Mouse (Mus musculus): ENCODE measurements around the gene Farp2. TPM values are rescaled to one million over a fixed set of nuclear protein-coding genes. Genes with fewer than 3 reads are reported as not detected.
"Not testable (repeated sequence)": the region's sequence is repeated elsewhere in the genome, so short reads cannot be mapped to it uniquely, and the experiment has no call there.

Farp2 gene
- polyA plus RNA-seq, 1 experiment from 2014 or later, result 3.8 TPM

- H3K4me1 ChIP-seq (ENCODE audit: control insufficient read depth, insufficient read depth, low read length), result no peaks in the 10 kb centered on the region
- no peaks in the 10 kb centered on the region for H3K36me3 ChIP-seq (ENCODE audit: control insufficient read depth, insufficient read depth, low read length)
- no peak overlapping the region for H3K27ac ChIP-seq (ENCODE audit: low read length)
- H3K9me3 ChIP-seq (replicated peaks; ENCODE audit: control insufficient read depth, low read length, poor library complexity, severe bottlenecking), result no peaks in the 10 kb centered on the region
- no peaks in the 10 kb centered on the region for H3K27me3 ChIP-seq (ENCODE audit: control insufficient read depth, insufficient read depth, low read depth, low read length)
- H3K9ac ChIP-seq (ENCODE audit: low read depth, low read length), result no peak overlapping the region
- H3K4me2 ChIP-seq (ENCODE audit: low read length), result no peak overlapping the region
- 88% methylated on average over 5 of the region's 5 CpGs for WGBS
- no peak for ATAC-seq
- no peak overlapping the region for H3K4me3 ChIP-seq (ENCODE audit: low read depth, low read length)
These were observed 145.1 kb downstream of the Farp2 start for GRCm38 (mm10) chr1:93657025-93657360.

- H3K9me3 ChIP-seq (replicated peaks; ENCODE audit: control insufficient read depth, low read length, poor library complexity, severe bottlenecking); H3K27ac ChIP-seq (ENCODE audit: low read length); H3K4me3 ChIP-seq (ENCODE audit: low read depth, low read length); H3K36me3 ChIP-seq (ENCODE audit: control insufficient read depth, insufficient read depth, low read length); H3K27me3 ChIP-seq (ENCODE audit: control insufficient read depth, insufficient read depth, low read depth, low read length); H3K4me1 ChIP-seq (ENCODE audit: control insufficient read depth, insufficient read depth, low read length); H3K4me2 ChIP-seq (ENCODE audit: low read length); ATAC-seq; H3K9ac ChIP-seq (ENCODE audit: low read depth, low read length): not testable (repeated sequence)
These were observed 146.7 kb downstream of the Farp2 start, which contains the start of gene Stk25 for GRCm38 (mm10) chr1:93658559-93658958. TSS of gene Stk25 (minus strand) at chr1:93658659.

GRCm38 (mm10) chr1:93667760-93668400 is 156.0 kb downstream of the Farp2 start:
- Histone ChIP-seq H3K36me3 (ENCODE audit: control insufficient read depth, insufficient read depth, low read length) (no peaks in the 10 kb centered on the region), H3K9ac (ENCODE audit: low read depth, low read length) (no peak overlapping the region), H3K4me1 (ENCODE audit: control insufficient read depth, insufficient read depth, low read length) (0 out of 2 replicates have a peak, but pooled peaks cover 4% of the 10 kb centered on the region), H3K9me3 (replicated peaks; ENCODE audit: control insufficient read depth, low read length, poor library complexity, severe bottlenecking) (no peaks in the 10 kb centered on the region), H3K27ac (ENCODE audit: low read length) (no peak overlapping the region), H3K27me3 (ENCODE audit: control insufficient read depth, insufficient read depth, low read depth, low read length) (no peaks in the 10 kb centered on the region), H3K4me2 (ENCODE audit: low read length) (no peak overlapping the region), H3K4me3 (ENCODE audit: low read depth, low read length) (no peak overlapping the region)
- peak; percentile 44; the same call in 1 of the 2 replicates for ATAC-seq
- WGBS, result 31% methylated on average over 13 of the region's 13 CpGs

DNA sequence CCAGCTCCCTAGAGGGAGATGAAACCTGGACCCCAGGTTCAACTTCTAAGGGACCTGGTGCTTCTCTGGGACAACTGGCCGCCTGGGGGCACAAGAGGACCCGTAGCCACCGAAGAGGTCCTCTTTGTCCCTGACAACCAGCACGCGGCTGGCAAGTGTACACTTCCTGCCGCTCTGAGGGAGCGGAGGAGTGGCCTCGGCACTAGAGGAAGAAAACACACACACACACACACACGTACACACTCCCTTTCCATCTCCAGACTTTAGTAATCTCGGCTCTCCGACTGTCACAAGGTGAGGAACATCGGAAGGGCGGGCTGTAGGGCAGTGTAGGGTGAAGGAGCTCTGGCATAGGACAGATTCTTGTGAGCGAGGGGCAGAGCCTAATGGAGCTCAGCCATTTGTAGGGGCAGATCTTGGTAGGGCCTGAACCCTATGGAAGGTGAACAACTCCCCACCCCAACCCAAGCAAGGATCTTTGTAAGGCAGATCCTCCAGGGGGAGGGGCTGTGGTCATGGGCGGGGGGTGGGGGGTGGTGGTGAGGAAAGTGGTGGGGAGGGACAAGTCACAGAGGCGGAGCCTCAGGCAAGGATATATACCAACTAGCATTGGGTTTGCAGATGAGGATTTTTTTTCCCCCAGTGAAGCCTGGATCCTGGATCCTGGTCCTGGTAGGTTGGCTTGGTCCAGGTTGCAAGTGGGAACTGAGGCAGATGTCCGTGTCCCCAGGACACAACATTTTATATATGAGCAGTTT is 157.1 kb downstream of the Farp2 start:
- peak overlapping the region; percentile 63 for H3K9ac ChIP-seq (ENCODE audit: low read depth, low read length)
- H3K4me2 ChIP-seq (ENCODE audit: low read length), result peak overlapping the region; percentile 68
- ATAC-seq, result peak; percentile 90
- WGBS, result 10% methylated on average over 17 of the region's 17 CpGs
- H3K4me3 ChIP-seq (ENCODE audit: low read depth, low read length), result peak overlapping the region; percentile 38
- peak overlapping the region; percentile 77 for H3K27ac ChIP-seq (ENCODE audit: low read length)
- no peaks in the 10 kb centered on the region for H3K9me3 ChIP-seq (replicated peaks; ENCODE audit: control insufficient read depth, low read length, poor library complexity, severe bottlenecking)
- H3K36me3 ChIP-seq (ENCODE audit: control insufficient read depth, insufficient read depth, low read length), result no peaks in the 10 kb centered on the region
- 0 out of 2 replicates have a peak, but pooled peaks cover 4% of the 10 kb centered on the region for H3K4me1 ChIP-seq (ENCODE audit: control insufficient read depth, insufficient read depth, low read length)
- no peaks in the 10 kb centered on the region for H3K27me3 ChIP-seq (ENCODE audit: control insufficient read depth, insufficient read depth, low read depth, low read length)

DNA sequence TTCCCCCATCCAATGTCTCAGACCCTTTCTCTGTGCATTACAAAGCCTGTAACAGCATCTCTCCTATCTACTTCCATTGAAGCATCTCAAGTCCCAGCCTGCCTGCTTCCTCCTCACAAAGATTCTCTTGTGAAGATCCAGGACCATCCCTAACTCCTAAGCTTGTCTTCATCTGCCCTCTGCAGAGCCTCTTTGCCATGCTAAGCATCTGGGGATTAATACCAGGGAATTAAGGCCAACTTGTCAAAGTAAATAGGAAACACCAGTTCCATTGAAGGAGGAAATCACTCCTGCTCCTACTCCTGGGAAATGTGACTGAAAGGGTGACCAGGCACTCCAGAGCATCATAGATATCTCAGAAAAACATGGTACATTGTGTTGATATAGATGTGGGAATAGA is 158.1 kb downstream of the Farp2 start:
- H3K9me3 ChIP-seq (replicated peaks; ENCODE audit: control insufficient read depth, low read length, poor library complexity, severe bottlenecking), result no peaks in the 10 kb centered on the region
- 0 out of 2 replicates have a peak, but pooled peaks cover 4% of the 10 kb centered on the region for H3K4me1 ChIP-seq (ENCODE audit: control insufficient read depth, insufficient read depth, low read length)
- H3K4me3 ChIP-seq (ENCODE audit: low read depth, low read length), result no peak overlapping the region
- no peaks in the 10 kb centered on the region for H3K27me3 ChIP-seq (ENCODE audit: control insufficient read depth, insufficient read depth, low read depth, low read length)
- H3K9ac ChIP-seq (ENCODE audit: low read depth, low read length), result no peak overlapping the region
- no peak for ATAC-seq
- H3K36me3 ChIP-seq (ENCODE audit: control insufficient read depth, insufficient read depth, low read length), result no peaks in the 10 kb centered on the region
- no peak overlapping the region for H3K4me2 ChIP-seq (ENCODE audit: low read length)
- H3K27ac ChIP-seq (ENCODE audit: low read length), result no peak overlapping the region

Other genes starting within 250 kb of the Farp2 start
- 32.2 and 34.9 TPM in 2 replicates for gene Mterf4, start 206.2 kb upstream of the Farp2 start, polyA plus RNA-seq (2015; fragmentation: Nextera tagmentation; extraction: Ambion mirVana)
- 53.1 and 56.2 TPM in 2 replicates for gene Ppp1r7, start 169.2 kb upstream of the Farp2 start, polyA plus RNA-seq (2015; fragmentation: Nextera tagmentation; extraction: Ambion mirVana)
- gene Pask, start 168.6 kb upstream of the Farp2 start, polyA plus RNA-seq (2015; fragmentation: Nextera tagmentation; extraction: Ambion mirVana), result 6.8 and 7.9 TPM in 2 replicates
- gene Ano7, start 138.1 kb upstream of the Farp2 start, polyA plus RNA-seq (2015; fragmentation: Nextera tagmentation; extraction: Ambion mirVana), result 0.92 and 1.2 TPM in 2 replicates
- gene Hdlbp, start 33.3 kb upstream of the Farp2 start, polyA plus RNA-seq (2015; fragmentation: Nextera tagmentation; extraction: Ambion mirVana), result 53.5 and 66.7 TPM in 2 replicates
- gene Stk25, start 146.6 kb downstream of the Farp2 start, polyA plus RNA-seq (2015; fragmentation: Nextera tagmentation; extraction: Ambion mirVana), result 347 and 394 TPM in 2 replicates
- 99.0 and 102 TPM in 2 replicates for gene Bok, start 173.6 kb downstream of the Farp2 start, polyA plus RNA-seq (2015; fragmentation: Nextera tagmentation; extraction: Ambion mirVana)
- gene Atg4b, start 239.4 kb downstream of the Farp2 start, polyA plus RNA-seq (2015; fragmentation: Nextera tagmentation; extraction: Ambion mirVana), result 92.5 and 109 TPM in 2 replicates
- 54.8 TPM in 2 replicates for gene Thap4, start 242.8 kb downstream of the Farp2 start, polyA plus RNA-seq (2015; fragmentation: Nextera tagmentation; extraction: Ambion mirVana)

Measured in midbrain, embryonic 16.5 days (tissue).